Mouse (Mus musculus): ENCODE results near the gene Ezr.
A peak's percentile ranks its signal among the peaks of the same experiment; 100 is the strongest.

The Ezr gene

DNA sequence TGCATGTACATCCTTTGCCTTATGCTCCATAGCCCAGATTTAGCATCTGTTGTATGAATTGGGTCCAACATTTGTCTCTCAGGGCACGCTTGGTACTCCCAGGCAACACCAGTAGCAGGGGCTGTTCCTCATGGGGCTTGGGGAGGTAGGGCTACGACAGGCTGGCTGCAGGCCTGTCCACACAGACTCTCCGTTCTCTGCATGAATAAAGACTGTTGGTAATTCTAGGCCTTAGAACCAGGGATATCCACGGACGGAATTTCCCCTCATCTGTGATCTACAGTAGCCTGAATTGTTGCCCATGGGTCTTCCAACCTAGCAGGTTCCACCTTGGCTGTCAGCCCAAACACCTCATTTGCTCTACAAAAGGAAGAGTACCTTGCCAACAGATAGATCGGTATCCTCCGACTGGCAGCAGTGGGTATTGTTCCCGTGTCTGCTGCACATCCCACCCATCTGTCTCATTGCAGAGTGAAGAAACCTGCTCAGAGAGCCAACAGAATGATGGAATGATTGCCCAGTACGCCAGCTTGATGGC lies 7.1 kb upstream of the Ezr start:
- no peak for DNase-seq (ENCODE audit: low spot score)

DNA sequence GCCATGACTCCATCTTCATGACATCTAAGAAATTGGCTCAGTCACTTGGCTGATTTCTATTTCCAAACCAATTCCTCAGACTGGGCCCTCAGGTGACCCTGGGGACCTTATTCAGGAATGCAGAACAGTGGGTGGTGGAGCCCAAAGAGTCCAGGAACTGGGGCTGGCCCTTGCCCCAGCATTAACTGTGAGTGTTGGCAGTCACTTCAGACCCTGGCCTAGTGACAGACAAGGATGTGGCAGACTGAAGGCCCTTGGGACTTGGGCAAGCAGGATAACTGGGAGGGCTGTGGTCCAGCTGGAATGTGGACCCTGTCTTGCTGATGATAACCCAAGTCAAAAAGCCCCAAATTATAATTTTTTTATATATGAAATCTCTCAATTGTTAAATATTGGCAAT lies 6.5 kb upstream of the Ezr start:
- no peak for DNase-seq (ENCODE audit: low spot score)

DNA sequence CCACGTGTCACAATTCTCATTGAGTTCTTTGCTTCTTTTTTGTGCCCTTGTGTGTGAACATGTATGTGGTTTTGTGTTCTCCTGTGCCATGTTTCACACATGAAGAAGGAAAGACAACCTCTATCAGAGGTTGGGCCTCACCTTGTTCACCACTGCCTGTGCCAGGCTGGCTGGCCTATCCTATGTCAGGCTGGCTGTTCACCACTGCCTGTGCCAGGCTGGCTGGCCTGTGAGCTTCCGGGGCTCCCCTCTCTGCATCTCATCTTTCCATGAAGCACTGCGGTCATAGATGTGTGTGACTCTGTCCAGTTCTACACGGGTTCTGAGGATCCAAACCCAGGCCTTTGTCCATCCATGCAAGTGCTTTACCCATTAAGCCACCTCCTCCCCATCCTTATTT lies 4.7 kb upstream of the Ezr start:
- DNase-seq (ENCODE audit: low spot score) = no peak

DNA sequence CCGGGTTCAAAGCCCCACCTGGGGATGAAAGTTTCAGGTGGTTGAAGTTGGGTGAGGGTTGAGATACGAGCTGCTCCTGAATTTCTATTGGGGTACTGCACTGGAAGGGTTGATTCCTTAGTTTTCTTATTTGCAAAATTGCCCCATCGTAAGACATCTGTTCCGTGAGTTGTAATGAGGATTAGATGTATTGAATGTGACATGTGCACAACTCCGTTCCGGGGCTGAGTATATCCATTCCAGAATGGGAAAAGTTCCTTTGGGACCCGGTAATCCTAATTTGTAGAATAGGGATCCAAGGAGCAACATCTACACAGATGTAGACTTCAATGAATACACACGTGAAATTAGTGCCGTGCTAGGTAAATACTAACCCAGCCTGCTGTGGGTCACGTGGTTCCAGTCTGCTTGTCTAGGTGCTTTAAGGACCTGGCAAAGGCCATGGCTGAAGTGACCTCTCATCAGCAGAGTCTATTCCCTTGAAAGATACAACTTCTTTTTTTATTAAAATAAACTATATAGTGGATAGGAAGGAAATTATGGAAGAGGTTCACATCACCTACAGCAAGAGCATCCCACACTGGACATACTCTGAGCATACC lies 1.3 kb upstream of the Ezr start:
- no peak for DNase-seq (ENCODE audit: low spot score)

DNA sequence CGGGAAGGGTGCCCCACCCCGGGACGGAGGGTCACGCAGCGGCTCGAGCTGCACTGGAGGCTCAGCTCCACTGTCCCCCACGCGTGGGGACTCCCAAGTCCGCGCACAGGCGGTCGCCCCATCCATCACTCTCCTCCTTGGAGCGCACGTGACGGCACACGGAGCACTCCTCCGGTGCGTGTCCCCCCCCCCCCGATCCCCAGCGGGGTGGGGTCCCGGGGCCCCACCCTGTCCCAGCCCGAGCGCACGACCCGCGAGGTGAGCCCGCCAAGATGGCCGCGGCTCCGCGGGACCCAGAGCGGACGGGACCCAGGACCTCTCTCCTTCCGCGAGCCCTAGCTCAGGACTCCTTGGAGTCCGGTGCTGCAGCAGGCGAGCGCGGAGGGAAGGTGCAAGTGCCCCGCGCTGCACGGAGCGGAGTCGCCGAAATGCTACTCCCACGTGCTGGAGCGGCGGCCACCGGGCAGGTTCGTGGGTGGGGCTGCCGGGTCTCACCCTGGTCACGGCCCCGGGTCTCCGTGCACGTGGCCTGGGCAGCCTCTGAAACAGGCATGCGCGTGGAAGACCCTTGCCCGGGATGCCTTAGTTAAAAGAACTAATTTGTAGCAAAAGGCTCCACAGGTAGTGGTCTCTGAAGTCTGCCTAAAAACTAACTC lies 550 bp upstream of the Ezr start:
- peak; percentile 23 for DNase-seq (ENCODE audit: low spot score)

DNA sequence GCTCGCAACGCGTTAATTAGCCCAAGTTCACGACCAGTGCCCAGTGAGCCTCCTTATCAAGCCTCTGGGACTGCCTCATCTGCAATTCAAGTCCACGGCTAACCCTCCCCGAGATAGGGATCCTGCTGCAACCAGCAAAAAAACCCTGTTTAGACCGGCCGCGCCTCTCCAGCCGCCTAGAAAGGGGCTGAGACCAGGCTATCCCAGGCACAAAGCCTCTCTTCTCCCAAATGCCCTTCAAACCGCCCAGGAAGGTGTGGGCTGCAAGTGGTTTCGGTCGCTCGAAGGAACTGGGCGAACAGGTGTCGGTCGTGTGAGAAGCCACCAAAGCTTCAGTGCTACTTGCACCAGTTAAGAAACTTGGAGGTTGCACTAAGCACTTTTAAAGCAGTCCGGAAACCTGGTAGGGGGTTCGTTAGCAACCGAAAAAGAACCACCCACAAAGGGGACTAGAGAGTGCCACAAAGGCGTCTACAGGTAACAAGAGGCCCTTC lies 504 bp downstream of the Ezr start:
- DNase-seq (ENCODE audit: low spot score) = peak; percentile 20

DNA sequence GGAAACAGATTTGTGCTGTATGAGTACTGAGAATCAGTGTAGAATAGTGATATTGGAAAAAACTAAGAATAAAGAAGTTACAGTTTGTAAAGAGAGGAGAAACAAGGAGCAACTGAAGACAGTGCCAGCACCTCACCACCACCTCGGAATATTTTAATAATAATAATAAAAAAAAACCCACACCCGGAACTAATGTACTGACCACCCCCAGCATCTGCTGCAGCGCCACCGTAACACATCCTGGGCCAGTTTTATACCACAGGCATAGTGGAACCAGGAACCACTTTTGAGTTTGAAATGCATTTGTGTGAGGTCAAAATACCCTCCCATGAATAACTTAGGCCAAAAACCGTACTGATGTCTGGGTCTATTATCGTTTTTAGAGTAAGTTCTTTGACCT lies 1.3 kb downstream of the Ezr start:
- DNase-seq (ENCODE audit: low spot score) = no peak

DNA sequence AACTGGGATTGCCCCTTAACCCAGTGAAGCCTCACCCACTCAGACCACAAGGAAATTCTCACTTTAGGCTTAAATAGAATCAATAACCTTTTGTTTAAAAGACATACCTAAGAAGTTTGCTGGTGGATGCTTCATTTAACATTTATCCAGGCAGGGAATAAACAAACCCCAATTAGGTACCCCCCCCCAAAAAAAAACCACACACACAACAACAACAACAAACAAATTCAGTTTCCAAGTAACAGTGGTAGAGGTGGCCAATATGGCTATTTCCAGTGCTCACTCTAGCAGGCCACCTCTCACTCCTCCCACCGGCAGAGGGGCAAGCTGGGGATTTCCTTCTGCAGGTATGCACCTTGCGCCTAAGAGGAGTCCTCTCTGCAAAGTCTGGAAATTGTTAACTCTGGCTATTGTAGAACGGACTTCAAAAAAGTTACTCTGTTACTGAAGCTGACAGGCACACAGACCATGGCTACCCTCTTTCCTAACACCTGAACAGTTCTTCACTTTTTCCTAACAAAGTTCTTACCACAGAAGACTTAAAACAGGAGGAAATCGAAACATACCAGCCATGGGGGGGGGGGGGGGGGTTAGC lies 2.0 kb downstream of the Ezr start:
- no peak for DNase-seq (ENCODE audit: low spot score)

DNA sequence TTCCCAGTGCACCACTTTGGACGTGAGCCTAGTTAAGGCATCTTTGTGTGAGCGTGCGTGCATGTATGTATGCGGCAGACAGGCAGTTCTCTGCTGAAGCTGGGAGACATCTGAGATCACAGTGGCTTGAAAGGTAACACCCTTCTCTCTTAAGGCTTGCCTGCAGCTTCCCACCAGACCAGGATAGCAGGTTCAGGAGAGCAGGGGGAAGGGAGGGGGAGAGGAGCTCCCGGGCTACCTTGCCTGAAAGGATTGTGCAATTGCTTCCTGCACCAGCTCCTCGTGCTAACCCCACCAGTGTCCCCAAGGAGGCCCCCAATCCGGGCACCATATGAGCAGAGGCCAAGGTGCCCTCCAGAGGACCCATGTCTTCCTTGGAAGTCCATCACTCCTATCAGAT lies 3.0 kb downstream of the Ezr start:
- DNase-seq (ENCODE audit: low spot score) = no peak

DNA sequence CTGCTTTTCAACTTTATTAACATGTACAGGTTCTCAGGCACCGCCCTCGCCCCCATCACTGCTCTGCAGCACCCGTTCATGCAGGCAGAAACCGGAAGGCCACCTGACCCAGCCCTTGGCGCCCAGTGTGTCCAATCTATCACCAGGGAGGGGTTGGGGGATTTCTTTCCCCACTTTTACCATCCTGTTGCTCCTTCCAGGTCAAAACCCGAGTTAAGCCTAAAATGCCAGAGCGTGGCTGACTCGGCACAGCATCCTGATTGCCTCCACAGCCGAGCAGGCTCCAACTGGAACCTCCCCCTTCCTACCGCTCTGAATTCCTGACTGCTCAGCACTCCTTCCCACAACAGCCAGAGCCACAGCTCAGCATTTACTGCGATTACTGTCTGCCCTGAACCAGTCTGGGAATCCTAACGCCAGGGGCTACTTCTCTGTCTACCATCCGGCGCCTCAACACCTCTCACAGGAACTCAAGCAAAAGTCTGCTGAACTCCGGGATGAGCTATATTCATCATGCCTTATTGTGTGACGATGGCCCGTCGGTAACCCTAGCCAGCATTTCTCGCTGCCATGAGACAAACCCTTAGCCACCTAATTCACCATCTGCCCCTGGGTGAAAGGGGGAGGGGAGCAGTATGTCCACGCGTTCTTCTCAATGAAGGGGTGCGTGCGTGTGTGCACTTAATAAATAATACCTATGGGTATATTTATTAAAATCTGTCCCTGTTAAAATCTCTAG lies 3.6 kb downstream of the Ezr start:
- DNase-seq (ENCODE audit: low spot score) = peak; percentile 32

DNA sequence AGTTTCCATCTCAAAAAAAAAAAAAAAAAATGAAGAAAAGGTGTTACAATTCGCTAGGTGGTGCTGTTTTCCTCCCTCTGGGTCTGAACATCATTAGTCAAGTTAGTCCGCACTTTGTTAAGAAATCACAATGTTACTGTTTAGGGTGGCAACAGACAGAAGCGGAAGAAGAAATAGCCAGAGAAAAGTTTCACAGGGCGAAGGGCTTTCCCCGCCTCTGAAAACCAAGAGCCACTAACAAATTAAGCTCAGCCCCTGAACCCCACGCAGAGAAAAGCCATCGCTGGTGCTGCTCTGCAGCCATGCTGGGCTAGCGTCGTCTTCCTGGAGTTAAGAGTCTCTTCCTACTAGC lies 4.3 kb downstream of the Ezr start:
- peak; percentile 13 for DNase-seq (ENCODE audit: low spot score)

DNA sequence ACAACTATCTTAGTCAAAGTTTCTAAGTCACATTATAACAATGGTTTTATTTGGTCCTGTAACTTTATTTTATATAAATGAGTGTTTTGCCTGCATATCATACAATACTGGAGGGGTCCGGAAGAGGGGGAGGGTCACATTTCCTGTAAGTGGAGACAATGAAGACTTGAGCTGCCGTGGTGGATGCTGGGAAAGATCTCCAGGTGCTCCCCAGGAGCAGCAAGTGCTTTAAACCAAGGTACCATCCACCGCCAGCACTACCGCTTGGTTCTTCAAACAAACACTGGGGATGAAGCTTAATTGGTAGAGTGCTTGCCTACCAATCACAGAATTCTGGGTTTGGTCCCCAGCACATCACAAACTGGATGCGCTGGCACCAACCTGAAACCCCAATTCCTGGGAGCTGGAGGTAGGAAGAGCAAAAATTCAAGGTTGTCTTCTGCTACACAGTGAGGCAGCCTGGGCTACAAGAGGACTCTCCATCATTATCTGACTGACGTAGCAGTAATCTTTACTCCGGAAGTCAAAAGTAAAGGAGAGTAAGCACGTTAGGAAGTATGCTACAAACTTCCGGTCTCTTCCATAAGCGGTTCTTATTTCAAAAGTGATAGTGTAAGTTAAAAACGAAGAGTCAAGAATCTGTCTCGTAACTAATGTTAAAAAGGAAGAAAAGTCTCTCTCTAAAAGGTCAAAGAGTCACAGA lies 4.8 kb downstream of the Ezr start:
- DNase-seq (ENCODE audit: low spot score) = no peak

DNA sequence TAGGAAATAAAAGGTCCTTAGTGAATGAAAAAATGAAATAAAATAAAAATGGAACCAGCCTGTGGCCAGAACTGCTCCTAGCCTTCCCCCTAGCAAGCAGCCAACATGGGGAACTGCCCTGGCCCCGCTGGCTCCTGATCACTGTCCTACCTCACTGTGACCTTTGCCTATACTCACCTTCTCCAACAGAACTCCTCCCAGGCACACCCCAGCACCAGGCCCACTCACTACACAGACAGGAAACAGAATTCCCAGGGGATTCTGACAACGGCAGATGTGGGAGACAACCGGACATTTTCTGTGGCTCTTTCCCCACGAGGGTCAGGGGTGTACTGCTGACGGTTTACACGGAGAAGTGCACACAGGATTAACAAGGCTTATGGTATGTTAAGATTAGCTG lies 5.5 kb downstream of the Ezr start:
- DNase-seq (ENCODE audit: low spot score) = no peak

DNA sequence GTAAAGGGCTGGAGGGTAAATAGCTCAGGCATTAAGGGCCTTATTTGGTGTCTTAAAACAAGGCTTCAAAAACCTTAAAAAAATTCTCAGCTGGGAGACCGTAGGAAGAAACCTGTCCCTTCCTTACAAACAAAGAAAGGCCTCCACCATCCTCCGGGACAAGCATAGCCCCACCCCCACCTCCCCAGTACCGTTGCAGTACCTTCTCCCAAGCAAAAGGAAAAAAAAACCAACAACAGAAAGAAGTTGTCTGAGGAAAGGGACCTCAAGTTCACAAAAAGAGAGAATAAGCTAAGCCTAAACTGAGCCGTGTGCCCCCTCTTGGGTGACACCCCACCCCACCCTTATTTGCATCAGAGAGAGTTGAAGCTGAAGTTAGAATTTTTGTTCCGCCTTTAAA lies 6.0 kb downstream of the Ezr start:
- DNase-seq (ENCODE audit: low spot score) = no peak

DNA sequence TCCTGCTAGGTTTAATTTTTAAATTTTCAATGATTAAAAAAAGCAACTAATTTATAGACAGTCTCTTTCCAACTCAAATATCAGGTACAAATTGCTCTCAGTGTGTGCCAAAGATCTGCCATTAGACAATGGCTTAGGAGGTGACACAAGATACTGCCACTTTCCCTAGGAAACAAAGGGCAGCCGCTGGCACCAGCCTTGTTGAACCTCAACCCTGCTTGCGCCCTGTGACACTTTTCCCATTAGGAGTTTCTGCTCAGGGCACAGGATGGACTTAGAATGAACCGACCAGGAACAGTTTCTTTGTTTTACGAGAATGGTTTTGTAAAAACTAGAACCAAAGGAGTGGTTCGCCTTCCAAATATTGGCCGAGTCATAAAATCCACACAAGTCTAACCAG lies 6.5 kb downstream of the Ezr start:
- DNase-seq (ENCODE audit: low spot score) = no peak

DNA sequence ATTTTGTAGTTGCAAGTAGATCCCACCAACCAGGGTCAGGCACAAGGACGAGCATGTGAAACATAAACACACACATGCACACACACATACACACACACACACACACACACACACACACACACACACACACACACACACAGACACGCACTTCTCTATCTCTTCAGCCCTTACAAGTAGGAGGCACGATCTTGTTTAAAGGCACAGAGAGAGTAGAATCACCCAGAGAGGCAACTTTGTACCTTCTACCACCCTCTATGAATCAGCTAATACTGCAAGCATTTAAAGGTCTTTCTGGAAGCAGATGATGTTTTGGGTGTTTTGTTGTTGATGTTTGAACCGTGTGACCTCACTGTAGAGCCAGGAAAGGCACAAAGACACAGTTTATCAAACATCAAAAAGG lies 6.9 kb downstream of the Ezr start:
- DNase-seq (ENCODE audit: low spot score) = no peak

DNA sequence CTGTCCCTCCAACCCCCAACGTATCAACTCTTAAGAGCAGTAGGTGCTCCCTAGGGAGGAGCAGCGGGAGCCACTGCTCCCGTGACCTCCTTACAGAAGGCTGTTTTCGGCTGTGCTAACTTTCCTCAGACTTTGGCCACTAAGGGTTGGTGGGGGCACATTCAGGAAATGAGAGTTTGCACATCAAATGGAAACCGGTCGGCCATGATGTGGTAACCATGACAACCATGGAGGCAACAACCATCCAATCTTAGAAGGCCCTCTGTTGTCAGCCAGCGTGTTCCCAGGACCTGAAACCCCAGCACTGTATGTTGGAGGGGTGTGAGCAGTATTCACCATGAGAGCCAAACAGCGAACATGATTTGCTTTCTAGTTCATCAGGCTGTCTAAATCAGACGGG lies 7.4 kb downstream of the Ezr start:
- DNase-seq (ENCODE audit: low spot score) = no peak

DNA sequence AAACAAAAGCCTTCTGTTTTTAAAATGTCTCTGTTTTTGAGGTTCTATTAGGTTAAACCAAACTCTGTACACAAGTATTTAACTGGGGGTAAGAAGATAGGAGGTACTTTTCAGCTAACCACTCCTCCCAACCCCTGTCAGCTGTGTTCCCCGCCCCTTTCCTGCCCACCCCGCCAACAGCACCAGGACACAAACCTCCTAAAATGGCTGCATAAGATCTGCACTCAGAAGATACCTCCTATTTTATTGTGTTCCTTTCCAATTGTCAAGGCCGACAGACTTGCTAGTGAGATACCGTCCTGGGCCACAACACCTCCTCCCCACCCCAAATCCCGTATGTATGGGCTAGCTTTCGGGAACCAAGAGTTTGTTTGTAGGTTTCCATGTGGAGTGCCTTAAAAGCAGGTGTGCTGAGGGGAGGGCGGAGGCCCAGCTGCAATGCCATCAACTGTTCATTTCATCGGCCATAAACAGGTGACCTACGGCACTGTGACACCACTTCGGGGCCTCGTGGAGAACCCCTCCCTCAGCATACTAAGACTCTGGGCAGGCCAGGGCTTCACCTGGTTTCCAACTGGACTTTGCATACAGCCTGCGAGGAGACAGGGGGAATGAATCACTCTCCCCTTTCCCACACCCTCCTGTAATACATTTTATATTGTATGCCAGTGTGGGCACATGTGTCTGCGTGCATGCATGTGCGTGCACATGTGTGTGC lies 9.2 kb downstream of the Ezr start:
- DNase-seq (ENCODE audit: low spot score) = no peak

DNA sequence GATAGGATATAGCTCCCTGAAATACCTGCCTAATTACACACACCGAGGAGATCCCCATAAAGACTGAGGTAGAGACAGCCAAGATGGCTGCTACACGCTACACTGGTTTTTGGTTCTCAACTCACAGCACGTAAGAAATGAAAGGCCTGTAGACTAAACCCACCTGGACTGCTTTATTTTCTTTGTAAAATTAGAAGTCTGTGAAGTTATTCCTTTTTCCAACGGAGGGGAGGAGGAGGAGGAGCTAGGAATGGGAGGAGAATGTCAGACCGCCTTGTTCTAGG lies 10.2 kb downstream of the Ezr start:
- no peak for DNase-seq (ENCODE audit: low spot score)

DNA sequence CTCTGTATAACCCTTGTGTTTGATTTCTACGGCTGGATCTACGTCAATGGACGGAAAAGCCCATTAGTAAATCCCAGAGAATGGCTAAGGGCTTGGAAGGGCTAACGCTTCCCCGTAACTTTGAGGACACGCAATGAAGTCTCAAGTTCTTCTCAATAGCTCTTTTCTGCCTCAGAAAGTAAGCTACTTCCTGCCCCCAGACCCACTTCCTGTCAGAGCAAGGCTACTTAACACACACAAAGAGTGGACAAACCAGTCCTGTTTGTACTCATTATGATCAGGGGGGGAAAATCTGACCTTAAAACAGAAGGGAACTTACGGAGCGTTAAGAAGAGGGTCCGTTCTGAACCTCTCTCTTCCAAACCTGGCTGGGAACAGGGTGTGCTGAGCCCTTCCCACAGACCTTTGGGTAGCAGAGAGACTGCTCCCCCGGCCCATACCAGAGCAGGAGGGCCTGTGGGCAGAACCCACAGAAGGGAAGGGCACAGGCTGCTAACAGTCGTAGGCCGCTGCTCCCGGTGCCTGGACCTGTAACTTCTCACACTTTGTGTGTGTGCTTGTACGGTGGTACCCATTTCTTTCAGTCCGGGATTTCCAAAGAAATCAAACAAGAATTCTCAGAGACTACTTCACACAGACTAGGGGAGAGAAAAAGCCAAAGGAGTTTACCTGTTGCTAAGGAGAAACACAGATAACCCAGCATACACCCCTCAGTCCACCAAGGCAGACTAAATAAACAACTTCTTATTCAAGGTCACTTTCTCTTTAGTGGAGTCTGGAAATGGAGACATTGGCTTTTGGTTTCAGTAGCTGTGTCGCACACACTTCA lies 10.7 kb downstream of the Ezr start:
- no peak for DNase-seq (ENCODE audit: low spot score)

DNA sequence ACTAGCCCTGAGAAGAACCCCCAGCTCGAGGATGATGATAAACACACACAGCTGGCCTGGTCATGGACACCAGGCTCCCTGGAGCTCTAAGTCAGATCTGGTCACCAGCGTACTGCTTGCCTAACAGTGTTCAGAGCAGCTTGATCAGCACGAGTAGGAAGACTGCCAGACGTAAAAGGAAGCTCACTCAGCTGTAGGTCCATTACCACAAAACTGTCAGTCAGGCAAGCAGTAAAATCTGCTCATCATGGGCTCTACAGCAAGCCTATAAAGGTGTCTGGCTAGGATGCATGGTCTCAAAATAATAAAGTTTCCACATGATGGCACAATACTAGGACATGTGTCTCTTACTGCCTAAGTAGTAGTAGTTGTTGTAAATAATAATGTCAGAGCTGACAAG lies 13.0 kb downstream of the Ezr start:
- no peak for DNase-seq (ENCODE audit: low spot score)
